Mouse (Mus musculus) heart, adult 9 months (tissue): ENCODE measurements around the gene Tspear.
"Not testable (repeated sequence)": the region's sequence is repeated elsewhere in the genome, so short reads cannot be mapped to it uniquely, and the experiment has no call there.

ENCODE experiments used
- DNase-seq, 2 experiments: peaks; one replicate each; pipeline ENCODE4 v3.0.0; 2022; ENCODE audit warnings: low spot score in 2 of 2

Tspear gene

DNA sequence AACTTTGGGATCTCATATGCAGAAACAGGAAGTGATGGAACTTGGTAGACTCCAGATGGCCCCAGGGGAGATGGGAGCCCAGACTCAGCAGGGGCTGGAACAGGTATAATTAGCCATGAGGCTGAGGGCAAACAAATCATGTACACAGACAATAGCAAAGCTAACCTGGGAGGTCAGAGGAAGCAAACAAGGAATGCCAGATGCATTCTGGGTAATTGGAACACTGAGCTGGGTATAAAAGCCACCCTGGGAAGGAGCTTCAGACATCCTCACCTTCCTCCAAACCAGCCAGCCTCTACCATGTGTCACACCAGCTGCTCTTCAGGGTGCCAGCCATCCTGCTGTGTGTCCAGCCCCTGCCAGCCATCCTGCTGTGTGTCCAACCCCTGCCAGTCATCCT is 24.8 kb downstream of the Tspear start, which contains the start of gene Gm10024:
Gm10024 (plus strand) TSS at position 301 of the 400 bp plus-strand sequence.
- DNase-seq: not testable (repeated sequence)

DNA sequence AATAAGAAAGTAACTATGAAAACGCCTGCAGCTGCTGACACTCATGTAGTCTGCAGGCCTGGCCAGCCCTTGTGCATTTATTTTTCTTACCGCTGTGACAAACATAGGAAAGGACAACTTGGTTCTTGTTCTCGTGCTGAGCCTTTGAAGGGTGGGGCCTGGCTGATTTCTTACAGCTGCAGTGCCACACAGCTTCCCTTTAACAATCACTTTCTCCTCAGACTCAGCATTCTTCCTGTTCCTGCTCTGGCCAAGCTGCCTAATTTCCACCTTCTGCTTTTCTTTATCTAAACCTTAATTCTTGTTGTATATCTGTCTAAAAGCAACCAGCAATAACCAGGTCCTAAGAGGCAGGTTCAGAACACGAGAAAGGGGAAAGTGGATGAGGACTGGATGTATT is 27.4 kb downstream of the Tspear start:
- peak in 1 of 2 experiments; percentile 1 for DNase-seq

DNA sequence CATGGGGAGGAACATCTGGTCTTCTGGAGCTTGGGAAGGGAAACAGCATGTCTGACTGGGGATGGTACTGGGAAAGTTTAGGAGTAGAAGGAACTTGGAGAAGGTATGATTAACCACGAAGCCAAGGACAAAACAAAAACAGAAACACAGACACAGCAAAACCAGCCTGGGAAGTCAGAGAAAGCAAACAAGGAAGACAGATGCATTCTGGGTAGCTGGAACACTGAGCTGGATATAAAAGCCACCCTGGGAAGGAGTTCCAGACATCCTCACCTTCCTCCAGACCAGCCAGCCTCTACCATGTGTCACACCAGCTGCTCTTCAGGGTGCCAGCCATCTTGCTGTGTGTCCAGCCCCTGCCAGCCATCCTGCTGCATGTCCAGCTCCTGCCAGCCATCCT is 29.1 kb downstream of the Tspear start, which contains the start of gene Gm10142:
Gm10142 (plus strand) TSS at position 301 of the 400 bp plus-strand sequence.
- DNase-seq: no peak

DNA sequence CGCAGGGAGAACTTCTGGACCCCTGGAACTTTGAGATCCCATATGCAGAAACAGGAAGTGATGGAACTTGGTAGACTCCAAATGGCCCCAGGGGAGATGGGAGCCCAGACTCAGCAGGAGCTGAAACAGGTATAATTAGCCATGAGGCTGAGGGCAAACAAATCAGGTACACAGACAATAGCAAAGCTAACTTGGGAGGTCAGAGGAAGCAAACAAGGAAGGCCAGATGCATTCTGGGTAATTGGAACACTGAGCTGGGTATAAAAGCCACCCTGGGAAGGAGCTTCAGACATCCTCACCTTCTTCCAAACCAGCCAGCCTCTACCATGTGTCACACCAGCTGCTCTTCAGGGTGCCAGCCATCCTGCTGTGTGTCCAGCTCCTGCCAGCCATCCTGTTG is 33.9 kb downstream of the Tspear start, which contains the start of gene Krtap12-1:
Krtap12-1 (plus strand) TSS at position 301 of the 400 bp plus-strand sequence.
- DNase-seq: not testable (repeated sequence)

DNA sequence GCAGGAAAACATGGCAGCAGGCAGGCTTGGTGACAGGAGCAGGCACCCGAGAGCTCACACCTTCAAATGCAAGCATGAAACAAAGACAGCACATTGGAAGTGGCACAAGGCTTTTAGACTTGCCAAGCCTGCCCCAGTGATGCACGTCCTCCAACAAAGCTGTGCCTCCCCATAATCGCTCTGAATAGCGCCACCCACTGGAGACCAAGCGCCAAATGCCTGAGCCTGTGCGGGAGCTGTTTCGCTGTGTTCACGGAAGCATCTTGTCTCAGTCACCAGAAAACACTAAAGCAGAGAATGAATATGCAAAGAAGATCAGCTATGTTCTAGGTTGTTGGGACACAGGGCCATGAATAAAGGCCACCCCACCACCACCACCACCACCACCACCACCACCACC is 38.5 kb downstream of the Tspear start:
- no peak for DNase-seq

DNA sequence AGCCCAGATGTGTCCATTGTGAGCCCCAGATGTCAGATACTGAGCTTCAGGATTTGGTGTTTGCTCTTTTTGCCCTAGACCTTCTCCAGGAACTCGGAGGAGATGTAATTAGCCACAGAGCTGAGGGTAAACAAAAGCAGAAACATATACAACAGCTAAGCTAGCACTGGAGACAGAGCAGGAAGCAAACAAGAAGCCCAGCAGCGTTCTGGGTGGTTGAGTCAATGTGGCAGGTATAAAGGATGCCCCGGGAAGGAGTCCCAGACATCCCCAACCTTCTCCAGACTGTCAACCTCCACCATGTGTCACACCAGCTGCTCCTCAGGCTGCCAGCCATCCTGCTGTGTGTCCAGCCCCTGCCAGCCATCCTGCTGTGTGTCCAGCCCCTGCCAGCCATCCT is 39.8 kb downstream of the Tspear start, which contains the start of gene Gm10100:
Gm10100 (plus strand) TSS at position 301 of the 400 bp plus-strand sequence.
- no peak for DNase-seq

DNA sequence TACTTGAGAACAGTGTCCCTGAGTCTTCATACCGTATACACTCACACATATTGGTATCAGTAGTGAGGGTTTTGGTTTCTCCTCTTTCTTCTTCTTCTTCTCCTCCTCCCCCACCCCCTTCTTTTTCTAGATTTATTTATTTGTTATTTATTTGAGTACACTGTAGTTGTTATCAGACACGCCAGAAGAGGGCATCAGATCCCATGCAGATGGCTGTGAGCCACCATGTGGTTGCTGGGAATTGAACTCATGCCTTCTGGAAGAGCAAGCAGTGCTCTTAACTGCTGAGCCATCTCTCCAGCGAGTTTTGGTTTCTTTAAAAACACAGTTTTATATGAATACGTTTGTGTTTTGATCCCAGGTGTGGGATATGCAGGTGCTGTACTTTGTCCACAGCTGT is 41.9 kb downstream of the Tspear start:
- DNase-seq: no peak

DNA sequence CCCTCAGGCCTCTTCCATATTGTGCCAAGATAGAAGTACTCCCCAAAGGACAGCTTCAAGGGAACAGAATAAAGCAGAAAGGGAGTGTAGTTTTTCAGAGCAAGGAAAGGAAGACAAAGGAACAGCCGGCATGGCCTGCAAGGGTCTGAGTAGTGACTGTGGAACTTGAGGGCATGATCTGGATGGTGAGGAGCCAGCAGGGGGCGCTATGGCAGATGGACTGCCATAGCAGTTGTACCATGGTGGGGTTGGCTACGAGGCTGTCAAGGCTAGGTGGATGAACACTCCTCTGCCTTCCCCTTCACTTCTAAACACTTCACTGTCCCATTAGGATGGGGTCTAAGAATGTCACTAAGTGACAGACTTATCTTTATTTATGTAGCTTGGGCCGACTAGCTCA is 42.9 kb downstream of the Tspear start:
- DNase-seq: no peak

DNA sequence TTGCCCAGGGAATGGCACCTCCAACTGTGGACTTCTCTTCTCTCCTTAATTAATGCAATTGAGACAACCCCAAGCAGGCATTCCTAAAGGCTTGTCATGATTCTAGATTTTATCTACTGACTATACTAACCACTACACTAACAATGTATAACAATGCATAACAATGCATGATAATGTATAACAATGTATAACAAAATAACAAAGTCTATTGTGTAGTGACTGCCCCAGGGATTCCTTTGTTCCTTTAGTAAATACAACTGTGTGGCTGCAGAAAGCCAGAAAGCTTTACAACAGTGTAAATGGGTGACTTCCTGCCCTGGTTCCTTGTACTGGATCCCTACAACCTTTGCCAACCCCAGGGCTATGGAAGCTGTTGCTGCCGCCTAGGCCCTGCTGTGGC is 49.6 kb downstream of the Tspear start:
- no peak for DNase-seq

DNA sequence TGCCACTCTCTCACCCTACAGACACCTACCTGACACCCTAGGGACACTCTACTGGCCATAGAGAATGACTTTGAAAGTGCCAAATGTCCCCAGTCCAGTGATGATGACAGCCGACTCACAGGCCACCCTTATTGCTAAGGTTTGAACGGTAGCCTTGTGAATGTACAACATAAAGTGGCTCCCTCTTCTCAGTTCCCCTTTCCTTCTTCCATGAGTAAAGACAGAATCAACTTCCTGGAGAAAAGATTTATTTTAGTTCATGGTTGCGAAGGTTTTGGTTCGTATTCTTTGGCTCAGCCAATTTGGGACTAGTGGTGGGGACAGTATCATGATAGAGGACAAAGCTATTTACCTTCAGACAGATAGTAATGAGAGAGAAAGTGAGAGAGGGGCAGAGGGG is 52.6 kb downstream of the Tspear start:
- no peak for DNase-seq

DNA sequence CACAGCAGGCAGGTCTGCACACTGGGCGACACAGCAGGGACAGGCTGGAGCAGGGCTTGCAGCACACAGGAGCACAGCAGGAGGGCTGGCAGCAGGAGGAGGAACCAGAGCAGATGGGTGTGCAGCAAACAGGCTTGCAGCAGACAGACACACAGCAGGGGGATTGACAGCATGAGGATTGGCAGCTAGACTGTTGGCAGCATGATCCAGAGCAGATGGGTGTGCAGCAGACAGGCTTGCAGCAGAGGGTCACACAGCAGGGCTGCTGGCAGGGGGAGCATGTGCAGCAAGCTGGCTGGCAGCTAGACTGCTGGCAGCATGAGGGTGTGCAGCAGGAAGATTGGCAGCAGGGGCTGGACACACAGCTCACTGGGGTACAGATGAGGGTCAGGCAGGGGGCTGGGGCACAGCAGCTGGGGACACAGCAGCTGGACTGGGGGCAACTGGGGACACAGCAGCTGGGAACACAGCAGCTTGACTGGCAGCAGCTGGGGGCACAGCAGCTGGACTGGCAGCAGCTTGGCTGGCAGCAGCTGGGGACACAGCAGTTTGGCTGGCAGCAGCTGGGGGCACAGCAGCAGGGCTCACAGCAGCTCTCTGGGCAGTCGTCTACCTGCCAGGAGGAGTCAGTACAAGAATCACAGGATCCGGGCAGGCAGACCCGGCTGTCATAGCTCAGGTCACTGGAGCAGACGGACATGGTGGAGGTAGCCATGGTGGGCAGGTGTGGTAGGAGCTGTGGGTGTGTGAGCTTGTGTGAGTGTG is 55.7 kb downstream of the Tspear start, which contains the start of gene Gm18596:
Gm18596 (minus strand) TSS at position 715 of the 765 bp plus-strand sequence.
- not testable (repeated sequence) for DNase-seq

DNA sequence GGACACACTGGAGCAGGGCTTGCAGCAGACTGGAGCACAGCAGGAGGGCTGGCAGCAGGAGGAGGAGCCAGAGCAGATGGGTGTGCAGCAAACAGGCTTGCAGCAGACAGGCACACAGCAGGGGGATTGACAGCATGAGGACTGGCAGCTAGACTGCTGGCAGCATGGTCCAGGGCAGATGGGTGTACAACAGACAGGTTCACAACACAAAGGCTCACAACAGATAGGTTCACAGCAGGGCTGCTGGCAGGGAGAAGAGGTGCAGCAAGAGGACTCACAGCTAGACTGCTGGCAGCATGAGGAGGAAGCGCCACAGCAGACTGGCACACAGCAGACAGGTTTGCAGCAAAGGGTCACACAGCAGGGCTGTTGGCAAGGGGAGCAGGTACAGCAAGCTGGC is 64.3 kb downstream of the Tspear start:
- not testable (repeated sequence) for DNase-seq

DNA sequence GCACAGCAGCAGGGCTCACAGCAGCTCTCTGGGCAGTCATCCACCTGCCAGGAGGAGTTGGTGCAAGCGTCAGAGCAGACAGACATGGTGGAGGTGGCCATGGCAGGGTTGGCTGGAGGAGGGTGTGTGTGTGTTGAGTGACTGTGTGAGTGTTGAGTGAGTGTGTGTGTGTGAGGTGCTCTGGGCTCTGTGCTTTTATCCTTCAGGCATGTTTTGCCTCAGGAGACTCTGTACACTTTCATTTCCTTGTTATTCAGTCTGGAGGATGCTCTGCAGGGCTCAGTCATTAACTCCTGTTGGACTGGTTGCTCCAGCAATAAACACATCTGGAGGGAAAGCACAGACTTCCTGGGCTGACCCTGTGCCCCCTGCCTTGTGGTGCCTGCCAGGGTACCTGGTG is 64.9 kb downstream of the Tspear start, which contains the start of gene Gm9736:
Gm9736 (minus strand) TSS at position 101 of the 400 bp plus-strand sequence.
- not testable (repeated sequence) for DNase-seq

DNA sequence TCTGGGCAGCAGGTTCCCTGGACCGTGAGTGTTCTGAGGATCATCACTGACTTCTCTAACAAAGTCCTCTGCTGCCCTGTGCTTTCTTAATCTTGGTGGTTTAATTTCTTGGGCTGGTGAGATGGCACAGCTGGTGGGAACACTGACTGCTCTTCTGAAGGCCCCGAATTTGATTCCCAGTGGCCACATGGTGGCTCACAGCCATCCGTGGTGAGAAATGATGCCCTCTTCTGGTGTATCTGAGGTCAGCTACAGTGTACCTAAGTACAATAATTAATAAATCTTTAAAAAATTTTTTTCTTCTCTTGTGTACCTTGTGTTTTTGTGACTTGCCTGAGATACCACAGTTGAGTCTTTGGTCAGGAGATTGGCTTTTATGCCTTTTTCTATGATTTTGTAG is 65.9 kb downstream of the Tspear start:
- not testable (repeated sequence) for DNase-seq

DNA sequence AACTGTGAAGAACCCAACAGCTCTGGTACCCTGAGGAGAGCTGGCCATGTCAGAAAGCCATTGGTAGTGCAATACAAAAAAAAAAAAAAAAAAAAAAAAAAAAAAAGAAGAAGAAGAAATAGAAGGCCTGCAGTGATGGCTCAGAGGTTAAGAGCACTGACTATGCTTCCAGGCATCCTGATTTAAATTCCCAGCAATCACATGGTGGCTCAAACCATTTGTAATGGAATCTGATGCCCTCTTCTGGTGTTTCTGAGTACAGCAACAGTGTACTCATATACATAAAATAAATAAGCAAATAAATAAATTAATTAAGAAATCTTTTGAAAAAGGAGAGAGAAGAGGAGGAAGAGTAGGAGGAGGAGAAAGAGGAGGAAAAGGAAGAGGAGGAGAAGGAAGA is 67.1 kb downstream of the Tspear start:
- no peak for DNase-seq

DNA sequence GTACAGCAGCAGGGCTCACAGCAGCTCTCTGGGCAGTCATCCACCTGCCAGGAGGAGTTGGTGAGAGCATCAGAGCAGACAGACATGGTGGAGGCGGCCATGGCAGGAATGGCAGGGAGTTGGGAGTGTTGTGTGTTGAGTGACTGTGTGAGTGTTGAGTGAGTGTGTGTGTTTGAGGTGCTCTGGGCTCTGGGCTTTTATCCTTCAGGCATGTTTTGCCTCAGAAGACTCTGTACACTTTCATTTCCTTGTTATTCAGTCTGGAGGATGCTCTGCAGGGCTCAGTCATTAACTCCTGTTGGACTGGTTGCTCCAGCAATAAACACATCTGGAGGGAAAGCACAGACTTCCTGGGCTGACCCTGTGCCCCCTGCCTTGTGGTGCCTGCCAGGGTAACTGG is 73.2 kb downstream of the Tspear start, which contains the start of gene Gm3233:
Gm3233 (minus strand) TSS at position 101 of the 400 bp plus-strand sequence.
- DNase-seq: not testable (repeated sequence)

DNA sequence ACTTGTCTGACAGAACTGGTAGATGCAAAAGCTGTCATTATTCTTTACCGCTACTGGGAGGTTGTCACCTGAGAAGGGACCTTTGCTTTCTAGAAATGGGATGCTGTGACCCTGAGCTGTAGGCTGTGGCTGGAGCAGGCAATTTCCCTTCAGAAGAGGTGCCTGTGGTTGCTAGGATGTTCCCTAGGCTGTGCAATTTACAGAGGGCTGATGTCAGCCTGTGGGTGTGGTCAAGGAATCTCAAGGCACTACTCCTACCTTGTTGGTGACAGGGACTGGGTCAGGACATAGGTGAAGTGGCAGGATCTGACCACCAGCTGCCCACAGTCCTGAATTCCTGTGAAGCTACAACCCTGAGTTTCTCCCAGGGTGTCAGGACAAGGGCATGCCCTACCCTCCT is 83.4 kb downstream of the Tspear start:
- DNase-seq: no peak

DNA sequence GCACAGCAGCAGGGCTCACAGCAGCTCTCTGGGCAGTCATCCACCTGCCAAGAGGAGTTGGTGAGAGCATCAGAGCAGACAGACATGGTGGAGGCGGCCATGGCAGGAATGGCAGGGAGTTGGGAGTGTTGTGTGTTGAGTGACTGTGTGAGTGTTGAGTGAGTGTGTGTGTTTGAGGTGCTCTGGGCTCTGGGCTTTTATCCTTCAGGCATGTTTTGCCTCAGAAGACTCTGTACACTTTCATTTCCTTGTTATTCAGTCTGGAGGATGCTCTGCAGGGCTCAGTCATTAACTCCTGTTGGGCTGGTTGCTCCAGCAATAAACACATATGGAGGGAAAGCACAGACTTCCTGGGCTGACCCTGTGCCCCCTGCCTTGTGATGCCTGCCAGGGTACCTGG is 84.9 kb downstream of the Tspear start, which contains the start of gene Gm3238:
Gm3238 (minus strand) TSS at position 101 of the 400 bp plus-strand sequence.
- not testable (repeated sequence) for DNase-seq

DNA sequence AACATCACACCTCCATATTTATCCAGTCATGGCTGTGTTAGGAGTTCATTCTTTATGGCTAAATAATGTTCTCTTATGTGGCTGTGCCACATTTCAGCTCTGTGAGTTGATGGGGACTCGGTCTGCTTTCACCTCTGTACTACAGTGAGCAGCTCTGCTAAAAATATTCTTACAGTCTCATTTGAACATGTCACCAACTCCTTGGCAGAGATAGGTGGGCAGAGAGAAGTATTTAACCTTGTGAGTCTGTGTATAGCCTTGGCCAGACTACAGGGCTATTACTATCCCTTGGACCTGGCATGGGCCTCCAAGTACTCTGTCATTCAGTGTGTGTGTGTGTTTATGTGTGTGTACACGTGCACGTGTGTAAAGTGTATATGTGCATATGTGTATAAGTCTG is 85.8 kb downstream of the Tspear start:
- not testable (repeated sequence) for DNase-seq

DNA sequence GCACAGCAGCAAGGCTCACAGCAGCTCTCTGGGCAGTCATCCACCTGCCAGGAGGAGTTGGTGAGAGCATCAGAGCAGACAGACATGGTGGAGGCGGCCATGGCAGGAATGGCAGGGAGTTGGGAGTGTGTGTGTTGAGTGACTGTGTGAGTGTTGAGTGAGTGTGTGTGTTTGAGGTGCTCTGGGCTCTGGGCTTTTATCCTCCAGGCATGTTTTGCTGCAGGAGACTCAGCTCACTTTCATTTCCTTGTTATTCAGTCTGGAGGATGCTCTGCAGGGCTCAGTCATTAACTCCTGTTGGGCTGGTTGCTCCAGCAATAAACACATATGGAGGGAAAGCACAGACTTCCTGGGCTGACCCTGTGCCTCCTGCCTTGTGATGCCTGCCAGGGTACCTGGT is 90.5 kb downstream of the Tspear start, which contains the start of gene Gm7138:
Gm7138 (minus strand) TSS at position 101 of the 400 bp plus-strand sequence.
- not testable (repeated sequence) for DNase-seq

DNA sequence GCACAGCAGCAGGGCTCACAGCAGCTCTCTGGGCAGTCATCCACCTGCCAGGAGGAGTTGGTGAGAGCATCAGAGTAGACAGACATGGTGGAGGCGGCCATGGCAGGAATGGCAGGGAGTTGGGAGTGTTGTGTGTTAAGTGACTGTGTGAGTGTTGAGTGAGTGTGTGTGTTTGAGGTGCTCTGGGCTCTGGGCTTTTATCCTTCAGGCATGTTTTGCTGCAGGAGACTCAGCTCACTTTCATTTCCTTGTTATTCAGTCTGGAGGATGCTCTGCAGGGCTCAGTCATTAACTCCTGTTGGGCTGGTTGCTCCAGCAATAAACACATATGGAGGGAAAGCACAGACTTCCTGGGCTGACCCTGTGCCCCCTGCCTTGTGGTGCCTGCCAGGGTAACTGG is 96.1 kb downstream of the Tspear start, which contains the start of gene Gm3250:
Gm3250 (minus strand) TSS at position 101 of the 400 bp plus-strand sequence.
- not testable (repeated sequence) for DNase-seq

DNA sequence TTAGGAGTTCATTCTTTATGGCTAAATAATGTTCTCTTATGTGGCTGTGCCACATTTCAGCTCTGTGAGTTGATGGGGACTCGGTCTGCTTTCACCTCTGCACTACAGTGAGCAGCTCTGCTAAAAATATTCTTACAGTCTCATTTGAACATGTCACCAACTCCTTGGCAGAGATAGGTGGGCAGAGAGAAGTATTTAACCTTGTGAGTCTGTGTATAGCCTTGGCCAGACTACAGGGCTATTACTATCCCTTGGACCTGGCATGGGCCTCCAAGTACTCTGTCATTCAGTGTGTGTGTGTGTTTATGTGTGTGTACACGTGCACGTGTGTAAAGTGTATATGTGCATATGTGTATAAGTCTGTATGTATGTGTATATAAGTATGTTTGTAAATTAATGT is 97.0 kb downstream of the Tspear start:
- not testable (repeated sequence) for DNase-seq

DNA sequence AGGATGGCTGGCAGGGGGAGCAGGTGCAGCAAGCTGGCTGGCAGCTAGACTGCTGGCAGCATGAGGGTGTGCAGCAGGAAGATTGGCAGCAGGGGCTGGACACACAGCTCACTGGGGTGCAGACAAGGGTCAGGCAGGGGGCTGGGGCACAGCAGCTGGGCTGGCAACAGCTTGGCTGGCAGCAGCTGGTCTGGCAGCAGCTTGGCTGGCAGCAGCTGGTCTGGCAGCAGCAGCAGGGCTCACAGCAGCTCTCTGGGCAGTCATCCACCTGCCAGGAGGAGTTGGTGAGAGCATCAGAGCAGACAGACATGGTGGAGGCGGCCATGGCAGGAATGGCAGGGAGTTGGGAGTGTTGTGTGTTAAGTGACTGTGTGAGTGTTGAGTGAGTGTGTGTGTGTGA is 101.5 kb downstream of the Tspear start, which contains the start of gene Gm7137:
Gm7137 (minus strand) TSS at position 325 of the 400 bp plus-strand sequence.
- DNase-seq: peak; percentile 16 to 36
